Mouse (Mus musculus): ENCODE measurements at regions not wholly inside any gene's neighbourhood (a gene's known extent, or its start where the extent isn't known, plus 50 kb on each side); places are given as distances from the start of the nearest gene placed in this dataset.

DNA sequence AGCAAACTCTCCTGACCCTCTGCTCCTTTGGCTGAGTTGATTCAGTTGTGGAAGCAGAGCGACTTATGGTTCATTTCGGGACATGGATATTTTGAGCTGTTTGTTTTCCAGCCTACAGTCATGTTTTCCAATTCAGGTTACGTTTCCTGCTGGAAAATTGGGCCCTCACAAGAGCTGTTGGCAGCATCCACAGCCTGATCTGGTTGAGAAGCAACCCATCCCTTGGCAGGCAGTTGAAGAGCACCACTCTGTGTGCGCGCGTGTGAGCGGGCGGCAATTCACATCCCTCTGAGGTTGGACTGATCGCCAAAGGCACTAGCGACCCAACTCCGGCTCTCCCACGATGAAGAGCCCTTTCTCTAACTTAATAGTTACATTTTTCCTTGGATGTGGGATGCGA, 457.1 kb downstream of the Tmem38b start:
- DNase-seq, result no peak

DNA sequence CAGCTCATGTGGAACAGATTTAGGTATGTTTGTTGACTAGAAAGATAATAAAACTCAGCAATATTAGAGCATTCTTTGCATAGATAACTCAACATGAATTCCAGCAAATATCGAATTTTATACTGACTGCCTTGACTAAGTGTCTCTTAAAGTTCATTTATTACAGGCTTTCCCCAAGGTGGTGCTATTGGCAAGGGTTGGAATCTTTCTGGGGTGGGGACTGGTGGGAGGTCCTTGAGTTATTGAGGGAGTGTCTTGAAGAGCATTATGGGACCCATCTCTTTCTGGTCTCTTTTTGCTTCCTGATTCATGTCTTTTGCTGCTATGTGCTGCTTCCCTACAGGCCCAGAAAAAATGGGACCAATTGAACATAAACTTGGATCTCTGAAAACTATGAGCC, 488.0 kb downstream of the Tmem38b start:
- no peak for DNase-seq

DNA sequence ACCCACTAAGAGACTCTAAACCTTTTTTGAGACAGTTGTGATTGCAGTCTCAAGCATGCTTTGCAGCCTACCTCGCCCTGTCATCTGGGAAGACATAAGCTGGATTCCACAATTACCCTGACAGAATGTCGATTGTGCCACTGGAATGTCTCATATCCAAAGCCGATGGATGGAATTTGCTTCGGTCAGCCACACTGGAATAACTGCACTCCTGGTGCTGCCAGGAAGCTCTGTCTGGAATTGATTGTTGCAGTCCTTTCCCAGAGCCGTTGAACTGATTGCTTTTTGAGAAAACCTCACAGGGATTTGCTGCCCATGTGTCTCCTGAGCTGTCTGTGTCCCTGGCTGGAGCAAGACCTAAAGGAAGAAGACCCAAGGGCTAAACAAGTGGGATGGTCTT, 499.0 kb downstream of the Tmem38b start:
- DNase-seq, result no peak

DNA sequence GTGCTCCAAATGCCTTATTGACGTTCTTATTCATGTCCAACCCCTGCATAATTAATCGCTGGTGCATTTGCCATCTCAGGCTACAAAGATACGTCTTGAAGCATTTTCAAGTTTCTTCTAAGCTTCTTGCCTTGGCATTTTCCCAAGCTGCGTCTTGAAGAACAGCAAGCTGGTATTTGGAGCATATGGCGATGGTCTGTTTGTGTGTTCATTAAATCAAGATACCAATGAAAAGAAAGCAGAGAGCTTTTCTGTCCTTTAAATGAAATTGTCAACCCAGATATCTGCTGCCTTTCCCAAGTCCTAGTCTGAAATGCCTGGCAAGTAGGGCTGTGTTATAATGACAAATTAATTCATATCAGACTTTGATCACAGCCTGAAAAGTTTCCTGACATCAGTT, 502.4 kb downstream of the Tmem38b start:
- DNase-seq, result no peak

DNA sequence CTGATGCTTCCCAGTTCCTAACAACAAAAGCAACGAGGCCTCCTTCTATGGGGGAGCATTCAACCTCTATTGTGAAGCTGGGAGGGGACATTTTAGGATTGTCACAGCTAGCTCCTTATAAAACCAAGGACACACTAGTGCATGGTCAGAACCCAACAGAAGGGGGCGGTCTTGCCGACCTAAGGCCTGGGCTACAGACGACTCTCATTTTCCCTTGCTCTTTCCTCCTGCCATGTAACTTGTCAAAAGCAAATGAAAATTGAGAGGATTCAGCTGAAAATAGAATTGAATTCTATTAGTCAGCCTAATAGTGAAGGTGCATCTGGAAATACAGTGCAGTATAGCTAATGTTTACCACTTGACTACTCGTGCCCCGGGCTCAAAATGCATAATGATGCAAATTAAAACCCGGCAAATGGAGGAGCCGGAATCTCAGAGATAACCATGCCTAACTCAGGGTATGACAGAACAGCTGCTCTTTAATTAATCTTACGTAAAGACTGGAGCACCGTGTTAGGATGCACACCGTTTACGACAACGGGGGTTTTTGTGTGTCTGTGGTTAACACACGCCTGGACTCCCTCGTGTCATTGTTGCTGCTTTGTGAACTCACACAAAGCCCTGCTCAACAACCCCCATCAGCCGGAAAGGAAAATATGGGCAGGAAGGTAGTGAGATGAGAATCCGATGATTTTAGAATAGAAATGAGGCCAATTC, 503.0 kb downstream of the Tmem38b start:
- DNase-seq, result no peak

DNA sequence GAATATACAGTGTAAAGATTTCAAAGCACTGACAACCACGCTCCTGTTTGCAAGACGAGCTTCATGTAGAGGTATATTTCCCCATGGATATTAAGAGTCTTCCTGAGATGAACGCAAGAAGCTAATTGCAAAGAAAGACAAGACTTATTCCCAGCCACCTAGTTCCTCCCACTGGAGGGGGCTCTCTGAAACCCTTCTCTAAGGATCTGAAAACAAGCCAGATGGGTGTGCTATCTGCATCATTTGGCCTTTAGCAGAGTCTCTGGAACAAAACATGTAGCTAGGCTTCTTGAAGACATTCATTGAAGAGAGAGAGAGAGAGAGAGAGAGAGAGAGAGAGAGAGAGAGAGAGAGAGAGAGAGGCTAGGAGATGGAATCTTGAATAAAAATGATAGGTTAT, 504.8 kb downstream of the Tmem38b start:
- no peak for DNase-seq

DNA sequence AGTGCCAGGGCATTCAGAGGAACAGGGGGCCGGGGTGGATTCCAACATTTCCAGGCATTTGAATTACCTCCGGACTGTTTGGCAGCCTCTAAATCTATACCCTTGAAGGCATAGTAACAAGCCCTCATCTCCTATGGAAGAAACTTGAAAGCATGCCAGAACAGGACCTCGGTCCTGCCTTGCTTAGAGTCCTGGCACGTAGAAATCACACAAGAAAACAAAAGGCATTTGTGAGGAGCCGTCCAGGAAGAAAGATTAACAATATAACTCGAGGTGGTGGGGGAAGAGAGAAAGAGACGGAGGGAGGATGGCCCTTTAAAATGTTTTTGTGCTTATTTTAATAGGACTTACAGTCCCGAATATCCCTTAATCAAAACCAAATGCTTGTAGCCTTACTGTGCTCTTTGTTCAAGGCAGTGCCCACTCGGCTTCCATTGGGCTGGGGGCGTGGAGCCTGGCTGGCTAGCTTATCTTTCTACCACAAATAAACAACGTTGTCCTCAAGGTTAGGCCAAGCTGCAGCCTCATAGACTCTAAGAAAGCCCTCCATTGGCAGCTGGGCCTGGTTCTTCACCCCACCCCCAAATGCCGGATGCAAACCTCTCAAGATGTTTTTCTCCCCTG, 505.9 kb downstream of the Tmem38b start:
- no peak for DNase-seq

DNA sequence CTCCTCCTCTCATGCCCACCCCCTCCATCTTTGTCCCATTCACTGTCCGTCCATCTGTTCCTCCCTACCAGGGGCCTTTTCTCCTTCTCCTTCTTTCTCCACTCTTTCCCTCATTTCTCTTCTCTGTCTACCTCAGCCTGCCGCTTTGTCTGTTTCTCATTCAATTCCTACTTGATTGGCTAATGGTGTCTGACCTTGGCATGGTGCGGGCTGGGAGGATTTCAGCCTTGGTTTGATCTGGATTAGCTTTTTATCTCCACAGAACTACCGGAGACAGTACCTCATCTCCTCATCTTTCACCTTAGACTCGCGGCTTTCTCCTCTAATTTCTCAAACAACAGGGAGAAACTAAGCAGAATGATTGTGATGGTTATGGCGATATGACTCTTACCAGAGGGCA, 506.4 kb downstream of the Tmem38b start:
- no peak for DNase-seq

DNA sequence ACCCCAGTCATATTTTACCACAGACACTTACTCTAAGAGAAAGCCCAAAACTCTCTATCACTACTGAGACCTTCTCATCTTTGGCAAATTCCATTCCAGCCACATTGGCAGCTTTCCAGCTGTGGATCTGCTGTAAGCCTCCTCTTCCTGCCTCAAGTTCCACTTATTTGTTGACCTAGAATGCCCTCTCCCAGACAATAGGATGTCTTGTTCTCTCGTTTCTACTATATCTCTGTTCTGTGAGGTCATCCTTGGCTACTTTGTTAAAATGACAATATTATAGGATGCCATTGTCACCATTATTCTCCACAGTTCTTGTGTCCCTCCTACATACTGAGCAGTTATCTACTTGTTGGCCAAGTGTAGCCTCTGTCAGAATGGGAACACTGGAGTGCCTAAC, 512.7 kb downstream of the Tmem38b start:
- no peak for DNase-seq

DNA sequence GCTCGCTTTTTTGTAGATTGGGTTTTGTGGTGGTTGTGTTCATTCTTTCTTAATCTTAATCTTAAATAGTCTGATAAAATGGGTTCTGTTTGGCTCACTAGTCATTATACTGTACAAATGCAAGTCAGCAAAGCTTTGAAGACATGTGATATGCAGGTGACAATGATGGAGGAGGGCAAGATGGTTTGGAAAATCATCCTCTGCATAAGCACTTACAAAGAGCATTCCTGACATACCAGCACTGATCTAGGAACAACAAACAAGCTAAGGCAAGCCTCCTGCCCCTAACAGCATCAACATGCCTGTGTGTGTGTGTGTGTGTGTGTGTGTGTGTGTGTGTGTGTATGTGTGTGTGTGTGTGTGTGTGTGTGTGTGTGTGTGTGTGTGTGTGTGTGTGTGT, 514.3 kb downstream of the Tmem38b start:
- no peak for DNase-seq

DNA sequence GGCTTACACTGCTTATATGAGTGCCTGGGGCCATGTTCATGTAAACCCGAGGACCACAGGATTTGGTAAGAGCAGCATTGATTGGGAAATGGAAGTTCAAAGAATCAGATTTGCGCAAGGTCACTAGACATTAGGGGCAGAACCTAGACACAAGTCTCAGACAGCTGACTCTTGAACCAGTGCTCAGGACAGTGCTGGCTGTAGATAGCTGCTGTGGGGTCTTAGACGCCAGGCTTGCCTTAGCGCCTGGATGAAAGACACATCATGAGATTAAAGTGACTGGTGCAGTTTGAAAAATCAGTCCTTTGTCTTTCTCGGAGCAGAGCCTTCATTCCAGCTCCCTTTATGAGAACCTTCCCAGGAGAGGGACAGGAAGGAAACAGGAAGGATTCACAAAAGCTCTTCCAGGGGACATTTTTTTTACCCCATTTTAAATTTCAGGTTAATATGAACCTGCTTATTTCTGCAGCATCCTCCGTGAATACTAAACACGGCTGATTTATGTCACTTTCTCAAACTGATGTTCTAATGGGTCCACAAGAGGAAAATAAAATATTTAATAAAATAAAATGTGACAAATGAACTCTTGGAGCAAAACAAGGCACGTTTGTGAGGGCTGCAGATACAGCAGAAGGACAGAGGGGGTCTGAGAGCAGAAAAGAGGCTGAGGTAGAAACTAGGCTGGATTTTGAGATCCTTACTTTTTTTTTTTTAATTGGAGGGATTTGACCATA, 528.0 kb downstream of the Tmem38b start:
- no peak for DNase-seq

DNA sequence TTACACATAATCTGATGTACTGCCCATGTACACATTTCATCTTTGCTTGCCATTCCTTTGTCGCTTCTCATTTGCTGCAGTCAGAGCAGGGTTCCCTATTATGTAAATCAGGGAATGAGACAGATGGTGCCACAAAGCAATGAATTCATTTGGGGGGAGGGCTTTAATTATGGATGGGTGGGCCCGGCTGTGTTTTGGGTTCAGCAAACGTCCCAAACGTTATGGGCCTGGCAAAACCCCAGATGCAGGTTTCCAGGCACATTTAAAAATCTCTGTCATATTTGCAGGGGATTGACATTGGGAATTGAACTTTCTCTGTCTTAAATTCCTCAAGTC, 528.5 kb downstream of the Tmem38b start:
- DNase-seq, result no peak

DNA sequence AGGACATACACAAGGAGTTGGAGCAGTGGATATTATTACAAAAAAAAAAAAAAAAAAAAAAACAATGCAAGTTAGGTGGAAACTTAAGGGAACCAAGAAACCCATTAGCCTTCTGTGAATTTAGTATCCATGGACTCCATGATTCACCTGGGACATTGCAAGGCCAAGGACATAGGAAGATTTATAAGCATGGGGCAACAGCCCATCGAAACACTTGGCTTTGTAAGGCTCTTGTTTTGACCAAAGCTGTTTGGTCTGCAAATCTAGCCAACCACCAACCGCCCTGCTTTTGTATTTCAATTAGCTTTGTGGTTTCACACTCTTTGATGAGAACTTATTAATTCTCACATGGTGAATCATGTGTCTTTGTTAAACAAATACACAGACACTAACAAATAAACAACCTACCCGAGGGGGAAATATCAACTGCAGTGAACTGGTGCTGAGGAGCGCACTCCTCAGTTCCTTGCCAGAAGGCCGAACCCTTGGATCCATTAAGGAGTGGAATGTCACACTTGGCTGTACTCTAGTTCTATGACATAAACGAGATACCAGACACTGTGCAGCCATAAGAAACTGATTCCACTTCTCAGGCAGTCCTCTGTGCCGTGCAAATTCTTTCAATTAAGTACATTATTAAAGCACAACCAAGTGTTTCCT, 529.7 kb downstream of the Tmem38b start:
- DNase-seq, result peak; percentile 60

DNA sequence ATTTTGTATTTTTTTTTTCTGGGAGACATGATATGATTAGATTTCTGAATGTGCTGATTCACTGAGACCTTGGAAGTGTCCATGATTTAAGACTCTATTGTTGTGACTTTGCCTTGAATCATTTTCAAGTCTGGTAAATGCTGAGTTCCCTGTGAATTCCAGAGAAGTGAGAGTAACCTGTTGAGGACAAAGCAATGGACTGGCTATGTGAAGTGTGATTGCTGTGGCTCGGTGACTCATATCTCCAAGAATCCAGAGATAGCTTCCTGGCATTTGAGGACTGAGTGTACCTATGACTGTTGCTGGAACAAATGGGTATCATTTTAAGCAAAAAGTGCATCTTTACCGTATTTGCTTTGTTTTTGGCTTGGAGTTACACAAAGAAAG, 530.2 kb downstream of the Tmem38b start:
- DNase-seq, result peak; percentile 67

DNA sequence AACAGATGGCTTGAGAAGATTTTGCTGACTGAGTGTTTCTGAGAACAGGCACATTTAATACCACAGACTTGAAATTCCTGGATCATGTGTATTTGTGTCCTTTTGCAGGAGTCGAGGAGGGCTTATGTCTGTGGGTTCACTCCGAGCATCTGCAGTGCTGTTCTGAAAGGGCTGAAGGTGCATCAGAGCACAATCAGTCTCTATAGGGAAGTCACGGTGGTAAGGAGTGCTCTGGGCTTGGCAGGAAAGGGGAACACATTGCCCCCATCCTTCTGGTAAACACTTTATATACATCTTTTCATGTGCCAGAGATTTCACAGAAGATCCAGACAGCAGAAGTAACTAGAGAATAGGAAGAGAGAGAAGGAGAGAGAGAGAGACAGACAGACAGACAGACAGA, 545.1 kb downstream of the Tmem38b start:
- no peak for DNase-seq

DNA sequence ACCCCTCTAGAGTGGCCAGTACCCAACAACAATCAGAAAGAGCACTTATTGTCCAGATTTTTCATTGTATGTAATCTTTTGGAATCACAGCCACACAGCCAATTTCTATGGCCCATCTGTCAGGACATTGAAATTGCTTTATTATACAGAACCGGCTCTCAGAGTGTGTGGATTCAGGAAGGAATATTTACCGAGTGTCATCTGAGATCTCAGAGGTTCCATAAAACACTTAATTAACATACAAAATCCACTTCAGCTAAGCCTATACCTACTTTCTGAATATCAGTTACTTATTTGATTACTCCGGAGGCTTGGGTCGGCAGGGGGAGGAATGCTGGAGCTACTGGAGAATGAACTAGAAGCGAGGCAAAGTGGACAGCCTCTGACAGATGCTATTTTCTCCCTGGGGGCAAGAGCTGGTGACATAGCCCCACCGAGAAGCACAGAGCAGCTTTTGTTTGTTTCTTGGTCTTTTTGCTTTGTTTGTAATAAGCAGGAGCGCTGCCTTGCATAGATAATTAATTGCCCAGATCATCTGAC, 545.6 kb downstream of the Tmem38b start:
- DNase-seq, result no peak

DNA sequence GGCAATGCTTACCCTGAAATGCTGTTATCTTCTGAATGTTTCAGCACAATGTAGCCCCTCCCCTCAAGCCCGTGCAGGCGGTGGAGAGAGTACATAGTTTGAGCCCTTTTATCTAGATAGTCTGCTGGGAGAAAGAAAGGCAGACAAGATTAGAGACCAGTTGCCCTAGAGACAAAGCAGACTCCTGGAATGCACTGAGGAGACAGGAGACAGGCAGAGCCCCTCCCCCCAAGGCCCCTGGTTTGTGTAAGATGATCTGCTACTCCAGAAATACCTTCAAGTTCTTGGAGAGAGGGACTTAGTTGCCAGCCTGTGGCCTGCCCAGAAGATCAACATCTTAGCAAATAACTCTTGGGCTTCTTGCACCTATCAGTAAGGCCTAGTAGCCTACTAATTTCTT, 547.8 kb downstream of the Tmem38b start:
- no peak for DNase-seq

DNA sequence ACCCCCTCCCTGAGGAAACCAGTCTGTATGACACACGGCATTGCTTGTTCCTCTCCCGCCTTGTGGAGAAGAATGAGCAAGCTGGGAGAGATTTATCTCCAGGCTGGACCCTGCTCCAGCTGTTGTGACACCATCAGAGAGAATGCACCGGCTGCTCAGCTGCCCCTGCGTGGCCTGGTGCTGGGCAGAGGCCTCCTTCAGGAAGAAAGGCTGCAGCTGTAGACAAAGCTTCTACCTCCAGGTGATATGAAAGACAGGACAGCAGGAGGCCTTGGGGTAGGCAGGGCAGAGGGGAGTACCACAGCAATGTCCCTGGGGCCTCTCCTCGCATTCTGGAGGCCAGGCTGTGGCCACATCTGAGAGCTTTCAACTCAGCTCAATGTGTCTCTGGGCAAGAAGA, 548.6 kb downstream of the Tmem38b start:
- no peak for DNase-seq

DNA sequence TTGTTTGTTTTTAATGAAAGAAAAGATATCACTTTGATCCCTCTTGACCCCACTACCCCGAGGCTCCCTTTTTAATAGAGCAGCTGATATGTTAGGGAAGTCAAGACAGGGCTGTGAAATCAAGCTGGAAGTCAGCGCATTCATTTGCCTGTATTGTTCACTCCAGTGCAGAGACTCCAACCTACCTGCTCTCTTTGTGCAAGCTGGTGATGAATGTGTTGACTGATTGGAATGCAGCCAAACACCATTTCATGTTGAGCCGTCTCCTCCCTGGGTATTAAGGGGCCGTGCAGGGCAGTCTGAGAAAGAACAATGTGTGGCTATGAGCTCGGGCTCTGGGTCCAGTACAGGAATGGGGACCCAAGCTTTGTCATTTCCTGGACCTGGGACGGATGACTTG, 557.4 kb upstream of the Zfp462 start:
- DNase-seq, result no peak

DNA sequence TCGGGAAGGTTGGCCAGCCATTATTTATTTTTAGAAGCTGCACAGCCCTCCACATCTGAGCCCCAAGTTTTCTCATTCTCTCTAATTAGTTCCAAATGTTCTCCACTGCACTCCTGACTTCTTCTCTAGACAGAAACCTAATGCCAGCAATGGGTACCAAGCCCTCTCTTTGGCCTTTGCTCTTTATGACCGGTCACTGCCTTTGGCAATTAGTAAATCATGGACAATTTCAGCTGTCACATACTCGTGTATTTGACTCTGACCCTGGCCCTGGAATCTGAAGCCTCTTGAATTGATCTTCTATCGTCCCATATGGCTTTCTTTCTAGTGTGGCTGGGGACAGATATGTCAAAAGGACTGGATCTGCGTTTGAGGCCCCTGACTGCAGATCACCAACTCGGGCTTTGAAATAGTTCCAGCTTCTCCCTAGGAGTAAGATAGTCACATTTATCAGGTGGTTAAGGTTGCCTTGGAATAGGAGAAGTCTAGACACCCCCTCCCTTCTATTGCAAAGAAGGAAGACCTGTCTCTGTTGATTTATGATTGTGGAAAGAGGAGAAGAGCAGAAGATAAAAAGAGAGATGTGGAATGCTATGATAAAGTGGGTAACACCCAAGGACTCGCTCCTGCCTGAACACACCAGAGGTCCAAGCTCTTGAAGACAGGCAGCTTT, 553.2 kb upstream of the Zfp462 start:
- DNase-seq, result no peak

DNA sequence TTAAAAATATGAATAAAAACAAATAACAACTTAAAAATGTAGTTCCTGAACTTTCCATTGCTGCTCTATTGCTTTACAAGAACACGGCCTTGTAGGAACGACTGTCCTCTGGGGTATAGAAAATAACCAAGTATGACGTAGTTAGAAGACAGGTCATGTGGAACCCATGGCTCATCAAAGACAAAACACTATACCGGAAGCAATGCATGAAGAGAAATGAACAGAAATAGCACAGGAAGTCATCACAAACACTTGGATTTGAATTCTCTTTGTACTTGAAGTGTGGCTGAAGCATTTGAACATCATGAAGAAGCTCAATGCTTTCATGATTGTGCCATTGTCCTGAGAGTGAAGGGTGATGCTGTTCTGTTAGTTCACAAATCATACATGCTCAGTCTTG, 538.7 kb upstream of the Zfp462 start:
- DNase-seq, result no peak

DNA sequence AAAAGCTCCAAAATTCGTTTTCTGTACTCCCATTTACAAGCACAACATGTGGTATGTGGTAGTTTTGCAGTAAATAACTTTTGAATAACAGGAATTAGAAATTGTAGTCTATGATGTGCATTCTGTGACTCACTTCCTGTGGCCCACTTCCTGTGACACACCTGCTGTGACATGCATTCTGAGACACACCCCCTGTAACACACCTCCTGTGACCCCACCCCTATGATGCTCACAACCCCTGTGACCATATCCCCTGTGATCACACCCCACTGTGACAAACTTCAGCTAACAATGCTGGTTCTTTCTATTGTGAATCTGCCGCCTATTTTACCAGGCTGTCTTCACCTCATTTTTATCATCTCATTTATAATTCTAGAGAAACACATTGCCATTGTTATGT, 536.9 kb upstream of the Zfp462 start:
- DNase-seq, result no peak

DNA sequence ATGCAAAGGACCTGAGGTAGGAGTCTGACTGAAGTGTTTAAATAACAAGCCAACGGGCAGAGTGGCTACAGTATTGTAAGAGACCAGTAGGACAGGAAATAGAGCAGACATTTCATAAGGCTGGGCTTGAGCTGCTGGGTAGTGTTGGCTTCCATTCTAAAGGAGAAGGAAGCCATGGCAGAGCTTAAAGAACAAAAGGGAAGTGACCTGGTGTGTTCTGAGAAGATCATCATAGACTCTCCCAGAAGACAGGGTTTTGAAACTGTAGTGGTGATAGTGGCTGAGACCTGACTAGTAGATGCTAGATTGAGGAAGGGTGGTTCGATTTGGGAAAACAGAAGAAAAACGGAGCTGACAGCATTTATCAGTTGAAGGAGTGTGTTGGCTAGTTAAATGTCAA, 514.1 kb upstream of the Zfp462 start:
- no peak for DNase-seq
